Mouse (Mus musculus): Measurements from ENCODE around the gene Camk1d.

Camk1d gene

DNA sequence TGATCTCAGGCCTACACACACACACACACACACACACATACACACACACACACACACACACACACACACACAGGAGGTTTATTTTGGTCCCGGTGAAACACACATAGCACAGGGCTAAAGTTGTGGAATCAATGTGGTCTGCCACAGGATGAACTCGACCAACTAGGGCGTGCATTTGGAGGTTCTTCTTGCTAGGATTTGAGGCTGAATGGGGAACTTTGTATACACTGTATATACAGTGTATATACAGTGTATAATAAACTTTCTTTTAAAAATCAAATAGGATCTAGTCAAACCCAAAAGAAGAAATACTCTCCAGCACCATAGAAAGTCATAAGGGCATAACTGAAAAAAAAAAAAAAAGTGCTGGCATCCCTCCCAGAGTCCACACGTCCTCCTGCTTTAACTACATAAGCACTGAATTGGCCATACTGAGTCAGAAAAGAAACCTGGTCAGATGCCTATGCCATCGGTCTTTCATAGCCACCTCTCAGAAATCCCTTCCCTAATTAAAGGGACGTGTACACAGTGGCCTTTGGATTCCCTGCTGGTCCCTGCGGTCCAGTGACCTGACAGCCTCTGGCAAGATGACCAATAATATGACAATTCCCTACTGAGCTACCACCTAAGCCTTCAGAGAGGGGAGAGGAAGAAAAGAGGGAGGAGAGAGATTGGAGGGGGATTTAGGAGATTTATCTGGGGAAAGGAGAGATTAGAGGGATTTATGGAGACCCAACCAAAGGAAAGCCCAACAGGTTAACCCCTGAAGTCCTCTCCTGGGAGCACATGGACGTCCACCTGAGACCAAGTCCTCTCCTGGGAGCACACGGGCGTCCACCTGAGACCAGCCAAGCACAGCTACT is 6.2 kb downstream of the Camk1d start:
- DNase-seq = no peak

GRCm38 (mm10) chr2:5706618-5707017 is 7.7 kb downstream of the Camk1d start:
- DNase-seq = no peak

DNA sequence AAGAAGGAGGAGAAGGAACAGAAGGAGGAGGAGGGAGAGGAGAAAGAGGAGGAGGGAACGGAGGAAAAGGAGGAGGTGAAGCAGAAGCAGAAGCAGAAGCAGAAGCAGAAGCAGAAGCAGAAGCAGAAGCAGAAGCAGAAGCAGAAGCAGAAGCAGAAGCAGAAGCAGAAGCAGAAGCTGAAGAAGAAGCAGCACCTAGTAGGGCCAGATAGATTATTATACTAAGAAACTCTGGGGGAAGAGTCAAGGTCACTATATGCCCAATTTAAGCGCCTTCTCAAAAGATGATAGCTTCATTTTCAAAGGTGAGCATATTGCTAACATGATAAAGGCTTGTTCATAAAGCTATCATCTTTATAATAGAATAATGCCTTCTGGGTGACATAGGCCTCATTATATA is 11.9 kb downstream of the Camk1d start:
- no peak for DNase-seq

- DNase-seq = no peak
These were observed 13.4 kb downstream of the Camk1d start for GRCm38 (mm10) chr2:5700931-5701330.

- DNase-seq = no peak
These were observed 15.9 kb downstream of the Camk1d start for GRCm38 (mm10) chr2:5698451-5698850.

DNA sequence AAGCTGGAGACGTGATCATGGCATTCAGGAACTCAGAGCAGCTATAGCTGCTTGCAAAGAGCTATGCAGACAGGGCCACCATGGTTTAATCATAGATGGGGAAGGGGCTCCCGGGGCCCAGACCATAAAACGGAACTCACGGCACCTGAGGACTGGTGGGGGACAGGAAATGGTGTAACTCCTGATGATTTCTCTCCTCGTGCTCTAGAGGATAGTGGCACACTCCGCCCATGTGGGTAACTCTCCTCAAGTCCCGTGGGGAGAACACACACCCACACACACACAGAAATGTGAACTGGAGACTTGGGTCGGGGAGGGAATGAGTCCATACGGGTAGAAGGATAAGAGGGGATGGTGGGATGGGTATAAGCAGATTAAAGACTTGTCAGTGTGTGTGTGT is 20.2 kb downstream of the Camk1d start:
- no peak for DNase-seq

GRCm38 (mm10) chr2:5691729-5692128 is 22.6 kb downstream of the Camk1d start:
- DNase-seq = no peak

GRCm38 (mm10) chr2:5683366-5683765 is 30.9 kb downstream of the Camk1d start:
- DNase-seq = no peak

- DNase-seq = no peak
These were observed 32.4 kb downstream of the Camk1d start for GRCm38 (mm10) chr2:5681909-5682308.

DNA sequence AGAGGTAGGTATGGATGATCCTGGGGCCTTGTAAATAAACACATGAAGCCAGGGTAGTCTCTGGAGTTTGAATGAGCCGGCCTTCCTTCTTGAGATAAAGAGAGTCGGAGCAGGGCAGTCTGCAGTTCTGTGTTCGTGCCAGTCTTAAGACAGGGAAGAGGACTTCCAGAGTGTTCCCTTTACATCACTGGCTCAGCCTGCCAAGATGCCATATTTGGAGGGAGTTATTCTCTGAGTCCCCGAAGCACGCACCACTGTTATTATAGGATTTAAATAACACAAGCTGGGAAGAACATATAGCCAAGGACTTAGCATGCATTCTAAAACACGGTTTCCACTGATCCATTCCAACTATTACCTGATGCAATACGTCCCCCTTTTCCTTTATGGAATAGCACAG is 33.0 kb downstream of the Camk1d start:
- DNase-seq = peak; percentile 23

- no peak for DNase-seq
These were observed 35.3 kb downstream of the Camk1d start for GRCm38 (mm10) chr2:5679055-5679454.

DNA sequence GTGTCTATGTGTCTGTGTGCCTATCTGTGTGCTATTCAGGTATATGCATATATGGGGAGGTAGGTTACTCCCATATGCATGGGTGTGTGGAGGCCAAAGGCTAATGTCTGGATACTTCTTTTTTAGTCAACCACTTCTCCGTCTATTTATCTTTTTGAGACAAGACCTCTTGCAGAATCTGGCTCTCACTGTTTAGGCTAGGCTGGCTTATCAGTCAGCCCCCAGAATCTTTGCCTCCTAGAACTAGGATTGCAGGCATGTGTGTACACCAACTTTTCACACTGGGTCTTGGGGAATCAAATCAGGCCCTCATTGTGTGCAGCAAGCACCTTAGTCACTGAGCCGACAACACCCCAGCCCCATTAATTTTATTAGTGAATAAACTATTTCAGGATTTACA is 36.8 kb downstream of the Camk1d start:
- DNase-seq = no peak

DNA sequence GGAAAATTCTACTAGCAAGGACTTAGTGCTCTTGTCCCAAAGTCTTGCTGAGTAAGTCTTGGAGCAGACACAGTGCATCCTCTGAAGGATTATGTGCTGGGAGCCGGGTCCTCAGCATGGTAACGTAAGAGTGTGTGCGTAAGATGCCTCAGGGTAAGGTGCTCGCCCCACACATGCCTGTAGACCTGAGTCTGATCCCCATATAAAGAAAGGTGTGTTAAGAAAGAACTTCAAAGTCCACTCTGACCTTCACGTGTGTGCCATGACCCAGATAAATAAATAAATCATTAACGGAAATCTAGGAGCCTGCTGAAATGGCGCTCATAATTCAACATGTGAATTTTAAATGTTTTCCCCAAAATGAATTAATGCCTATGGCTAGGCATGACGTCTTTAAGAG is 37.5 kb downstream of the Camk1d start:
- no peak for DNase-seq

- DNase-seq = no peak
These were observed 38.2 kb downstream of the Camk1d start for GRCm38 (mm10) chr2:5676143-5676483.

- DNase-seq = peak; percentile 48
These were observed 38.7 kb downstream of the Camk1d start for GRCm38 (mm10) chr2:5675431-5676142.

DNA sequence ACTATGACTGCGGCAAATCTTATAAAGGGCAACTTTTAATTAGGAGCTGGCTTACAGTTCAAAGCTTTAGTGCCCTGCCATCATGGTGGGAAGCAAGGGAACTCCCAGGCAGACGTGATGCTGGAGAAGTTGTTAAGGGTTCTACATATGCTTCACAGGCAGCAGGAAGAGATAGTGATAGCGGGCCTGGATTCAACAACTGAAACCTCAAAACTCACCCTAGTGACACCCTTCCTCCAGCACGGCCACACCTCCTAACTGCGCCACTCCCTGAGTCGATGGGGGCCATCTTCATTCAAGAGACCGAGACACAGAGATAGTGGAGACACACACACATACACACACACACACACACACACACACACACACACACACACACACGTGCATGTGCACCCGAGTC is 39.8 kb downstream of the Camk1d start:
- DNase-seq = no peak

DNA sequence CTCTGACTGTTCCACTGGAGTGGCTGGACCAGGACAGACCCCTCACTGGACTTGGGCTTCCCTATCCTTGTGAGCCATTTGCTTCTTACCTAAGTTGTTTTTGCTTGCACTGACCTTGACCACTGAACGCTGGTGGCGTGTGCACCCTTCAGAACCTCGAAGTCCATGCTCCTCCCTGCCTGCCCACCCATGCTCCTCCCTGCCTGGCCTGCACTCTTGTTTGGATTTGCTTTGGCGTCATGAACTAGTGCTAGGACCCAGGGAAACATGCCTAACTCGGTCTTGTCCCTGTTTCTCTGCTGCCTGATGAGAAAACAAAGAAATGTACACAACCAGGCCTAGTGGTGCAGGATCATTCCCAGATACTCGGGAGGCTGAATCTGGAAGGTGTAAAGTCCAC is 40.5 kb downstream of the Camk1d start:
- no peak for DNase-seq

DNA sequence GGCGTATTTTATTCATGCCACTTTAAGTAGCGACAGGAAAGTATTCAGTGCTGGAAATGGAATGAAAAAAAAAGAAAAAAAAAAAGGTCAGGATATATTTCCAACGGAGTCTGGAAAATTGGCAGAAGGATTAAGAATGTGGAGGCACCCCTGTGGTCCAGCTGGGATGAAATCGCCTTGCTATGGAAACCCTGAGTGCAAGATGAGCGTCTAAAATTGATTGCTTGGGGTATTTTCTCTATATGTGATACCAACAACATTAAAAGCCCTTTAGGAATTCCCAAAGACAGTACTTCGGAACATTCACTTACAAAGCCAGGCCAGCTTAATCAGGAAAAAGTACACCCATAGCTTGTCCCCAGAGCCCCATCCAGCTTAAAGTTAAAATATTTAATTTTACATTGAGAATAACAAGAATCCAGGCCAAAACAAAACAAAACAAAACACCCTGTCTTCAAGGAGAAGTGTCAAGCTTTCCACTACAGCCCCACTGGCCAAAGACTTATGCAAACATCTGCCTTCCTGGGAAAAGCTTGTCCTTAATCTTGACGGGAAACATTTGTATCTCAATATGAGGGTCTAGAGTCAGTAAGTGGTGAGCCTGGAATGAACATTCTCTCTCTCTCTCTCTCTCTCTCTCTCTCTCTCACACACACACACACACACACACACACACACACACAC is 41.3 kb downstream of the Camk1d start:
- no peak for DNase-seq

DNA sequence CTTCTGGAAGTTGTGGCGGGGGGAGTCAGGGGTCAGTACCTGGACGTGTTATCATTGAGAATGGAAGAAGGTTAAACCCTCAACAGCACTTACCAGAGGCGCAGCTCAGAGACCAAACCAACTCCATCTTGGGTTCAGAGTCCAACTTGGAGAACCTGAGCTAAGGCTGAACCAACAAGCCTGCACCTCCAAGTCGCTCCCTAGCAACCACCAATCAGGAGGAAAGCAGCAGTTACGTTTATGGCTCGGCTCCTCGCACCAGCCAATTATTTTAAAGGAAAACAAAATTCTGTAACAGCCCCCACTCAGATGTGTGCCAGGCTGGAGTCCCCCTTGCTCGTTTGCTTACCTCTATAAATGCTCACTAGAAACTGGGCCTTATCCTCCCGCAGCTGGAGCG is 44.2 kb downstream of the Camk1d start:
- no peak for DNase-seq

DNA sequence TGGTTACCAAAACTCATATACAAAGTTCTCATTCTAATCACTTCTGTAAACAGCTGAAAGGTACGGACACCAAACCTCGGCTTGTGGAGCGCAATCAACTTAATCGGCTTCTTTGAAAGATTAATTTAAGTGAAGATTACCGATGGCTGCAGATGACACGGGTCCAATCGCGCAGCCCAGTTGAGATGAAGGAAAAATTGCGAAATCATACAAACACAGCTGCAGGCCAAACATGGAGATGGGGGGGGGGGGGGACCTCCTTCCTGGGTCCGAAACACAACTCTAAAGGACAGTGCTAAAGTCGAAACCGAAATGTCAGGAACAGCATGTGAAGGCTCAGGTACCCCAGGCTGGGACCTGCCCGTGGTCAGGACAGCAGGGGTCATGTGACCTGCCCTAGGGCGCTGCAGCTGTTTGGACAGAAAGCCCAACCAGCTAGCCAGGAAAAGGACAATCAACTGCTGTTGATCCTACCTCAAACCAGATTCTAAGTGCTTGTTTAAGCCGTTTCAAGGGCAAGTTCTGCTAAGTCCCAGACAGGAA is 44.7 kb downstream of the Camk1d start:
- DNase-seq = no peak

DNA sequence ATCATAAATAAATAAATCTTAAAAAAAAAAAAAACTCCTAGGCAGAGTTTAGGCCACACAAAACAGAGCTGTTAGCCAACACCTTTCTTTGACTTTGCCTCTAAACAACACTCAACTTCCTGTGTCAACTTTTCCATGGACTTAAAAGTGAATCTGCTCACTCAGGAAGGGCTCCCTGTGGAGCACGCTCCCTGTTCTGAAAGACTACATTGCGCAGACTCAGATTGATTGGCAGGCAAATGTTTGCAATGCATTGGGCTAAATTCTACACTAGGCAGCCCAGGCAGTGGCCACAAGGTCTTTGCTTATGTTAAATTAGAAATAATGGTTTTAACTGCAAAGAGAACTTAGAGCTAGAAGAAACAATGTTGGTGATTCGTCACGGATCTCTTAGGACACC is 45.4 kb downstream of the Camk1d start:
- no peak for DNase-seq

DNA sequence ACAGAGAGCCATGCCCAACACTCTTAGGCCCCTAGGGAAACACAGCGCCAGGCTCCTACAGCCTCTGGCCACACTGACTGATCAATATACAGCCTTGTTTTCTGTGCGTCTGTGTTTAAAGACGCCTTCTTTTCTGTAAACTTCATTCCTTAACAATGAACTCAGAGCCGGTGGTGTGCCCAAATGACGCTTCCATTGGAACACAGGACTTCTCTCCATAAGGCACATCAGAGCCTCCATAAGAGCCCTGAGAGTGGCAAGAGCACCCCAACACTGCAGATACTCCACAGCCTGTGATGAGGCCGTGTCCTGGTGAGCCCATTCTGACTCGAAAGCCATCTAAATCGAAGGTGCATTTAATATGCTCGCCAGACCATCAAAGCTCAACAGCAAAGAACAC is 50.8 kb downstream of the Camk1d start:
- no peak for DNase-seq

DNA sequence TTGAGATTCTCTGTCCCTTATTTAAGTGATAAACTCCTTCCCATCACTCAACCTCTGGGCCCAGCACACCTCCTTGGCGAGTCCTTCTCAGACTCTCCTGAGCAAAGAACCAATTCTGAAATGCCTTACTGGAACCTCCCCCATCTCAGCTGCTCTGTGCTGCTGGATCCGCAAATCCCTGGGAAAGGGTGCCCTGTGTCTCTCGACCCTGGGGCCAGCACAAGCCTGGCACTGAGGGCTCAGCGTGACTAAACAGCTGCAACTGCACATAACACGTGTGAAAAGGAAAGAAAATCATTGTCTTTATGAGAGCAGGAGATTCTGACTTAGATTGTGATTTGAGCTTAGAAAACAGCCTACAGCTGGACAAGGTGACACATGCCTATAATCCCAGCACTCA is 52.4 kb downstream of the Camk1d start:
- no peak for DNase-seq

GRCm38 (mm10) chr2:5658000-5658399 is 56.3 kb downstream of the Camk1d start:
- DNase-seq = no peak

All from right cerebral cortex, postnatal 14 days (tissue).